Mouse (Mus musculus): ENCODE data around the gene Crk. TPM values are rescaled to one million over a fixed set of nuclear protein-coding genes. Genes with fewer than 3 reads are reported as not detected.
"Not testable (repeated sequence)": the region's sequence is repeated elsewhere in the genome, so short reads cannot be mapped to it uniquely, and the experiment has no call there.

Crk gene
- polyA plus RNA-seq, 1 experiment: 49.5 TPM

DNA sequence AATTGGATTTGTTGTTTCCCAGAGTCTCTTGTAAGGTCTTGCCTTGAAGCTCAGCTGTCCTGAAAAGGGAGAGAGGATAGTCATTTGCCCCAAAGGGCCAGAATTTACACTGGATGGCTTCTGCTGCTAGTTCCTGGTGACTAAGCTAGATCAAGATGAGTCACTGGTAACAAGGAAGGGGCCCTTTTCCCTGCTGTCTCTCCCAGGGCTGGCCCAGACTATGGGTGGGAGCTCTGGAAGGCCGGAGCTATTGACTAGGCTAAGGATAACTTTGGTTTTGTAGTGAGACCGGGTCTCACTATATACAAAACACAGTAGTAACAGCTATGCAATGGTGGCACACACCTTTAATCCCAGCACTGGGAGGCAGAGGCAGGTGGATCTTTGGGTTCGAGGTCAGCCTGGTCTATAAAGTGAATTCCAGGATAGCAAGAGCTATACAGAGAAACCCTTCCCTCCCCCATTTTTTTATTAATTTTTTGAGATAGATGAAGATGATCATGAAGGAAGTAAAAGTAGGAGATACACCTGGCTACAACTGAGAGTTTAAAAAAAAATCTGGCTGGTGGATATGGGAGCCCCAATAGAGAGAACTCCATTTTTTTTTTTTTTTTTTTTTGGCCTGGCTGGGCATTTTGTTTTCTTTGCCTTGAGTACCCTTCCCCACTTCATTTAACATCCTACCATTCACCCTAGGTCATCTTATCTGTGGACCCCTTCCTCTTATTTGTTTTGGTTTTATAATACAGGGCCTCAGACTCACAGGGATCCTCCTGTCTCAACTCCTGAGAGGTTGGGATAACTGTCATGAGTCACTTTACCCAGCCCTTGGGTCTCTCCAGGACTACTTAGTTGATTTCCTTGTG, 945 bp upstream of the Crk start:
- DNase-seq: no peak
- TF ChIP-seq CTCF (IDR thresholded peaks at IDR 0.05; ENCODE audit: insufficient read depth, low read length) (no peak), POLR2A (IDR thresholded peaks at IDR 0.05; ENCODE audit: borderline replicate concordance, extremely low read depth, low read depth, low read length) (no peak)
- peaks cover 9% of the 10 kb centered on the region for H3K4me1 ChIP-seq (ENCODE audit: control insufficient read depth, insufficient read depth, low read length)
- peak overlapping the region; percentile 76 for H3K4me3 ChIP-seq (replicated peaks; ENCODE audit: extremely low read depth, low read depth, low read length)
- 81% methylated on average over 3 of the region's 3 CpGs for WGBS

DNA sequence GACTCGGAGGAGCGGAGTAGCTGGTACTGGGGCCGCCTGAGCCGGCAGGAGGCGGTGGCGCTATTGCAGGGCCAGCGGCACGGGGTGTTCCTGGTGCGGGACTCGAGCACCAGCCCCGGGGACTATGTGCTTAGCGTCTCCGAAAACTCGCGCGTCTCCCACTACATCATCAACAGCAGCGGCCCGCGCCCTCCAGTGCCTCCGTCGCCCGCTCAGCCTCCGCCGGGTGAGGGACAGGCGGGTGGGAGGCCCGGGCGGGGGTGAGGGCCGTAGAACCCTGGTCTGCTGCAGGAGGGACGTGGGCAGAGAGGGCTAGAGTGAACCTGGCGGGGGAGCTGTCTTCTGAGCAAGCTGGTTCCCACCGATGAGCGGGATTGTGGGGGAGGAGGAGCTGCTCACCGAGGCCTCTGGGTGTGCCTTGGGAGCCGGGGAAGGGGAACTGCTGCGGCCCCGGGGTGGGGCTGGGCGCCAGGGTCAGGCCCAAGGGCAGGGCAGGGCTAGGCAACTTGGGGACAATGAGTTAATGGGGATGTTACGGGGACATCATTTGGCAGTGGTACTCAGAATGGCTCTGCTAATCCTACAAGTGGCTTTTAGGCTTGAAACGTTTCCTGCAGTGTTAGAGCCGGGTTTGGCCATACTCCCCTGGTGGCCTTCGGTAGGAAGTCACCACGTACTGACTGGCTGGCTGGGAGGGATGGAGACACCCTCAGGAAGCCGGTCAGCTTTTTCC, 546 bp downstream of the Crk start:
- TF ChIP-seq POLR2A (IDR thresholded peaks at IDR 0.05; ENCODE audit: borderline replicate concordance, extremely low read depth, low read depth, low read length) (0 out of 2 replicates have a peak, but pooled peaks have one; percentile 15), CTCF (IDR thresholded peaks at IDR 0.05; ENCODE audit: insufficient read depth, low read length) (peak; percentile 56)
- under 1% methylated on average over 43 of the region's 43 CpGs for WGBS
- Histone ChIP-seq H3K4me1 (ENCODE audit: control insufficient read depth, insufficient read depth, low read length) (peaks cover 9% of the 10 kb centered on the region), H3K4me3 (replicated peaks; ENCODE audit: extremely low read depth, low read depth, low read length) (peak overlapping the region; percentile 94)
- DNase-seq: peak; percentile 72

DNA sequence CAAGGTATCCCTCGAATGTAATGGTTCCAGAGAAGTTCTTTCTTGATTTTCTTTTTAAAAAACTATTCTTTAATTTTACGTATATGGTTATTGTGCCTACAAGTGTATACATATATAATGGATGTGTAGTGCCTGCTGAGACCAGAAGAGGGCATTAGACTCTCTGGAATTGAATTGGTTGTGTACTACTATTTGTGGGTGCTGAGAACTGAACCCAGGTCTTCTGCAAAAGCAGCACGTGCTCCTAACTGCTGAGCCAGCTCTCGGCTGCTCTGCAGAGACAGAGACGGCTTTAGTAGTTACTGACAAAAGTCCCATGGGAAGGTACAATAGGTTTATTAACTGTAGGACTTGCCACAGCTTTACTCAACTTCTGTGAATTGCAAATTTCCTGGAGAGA, 5.4 kb downstream of the Crk start:
- no peak for DNase-seq
- H3K4me3 ChIP-seq (replicated peaks; ENCODE audit: extremely low read depth, low read depth, low read length): no peak overlapping the region
- 95% methylated on average over 5 of the region's 5 CpGs for WGBS
- H3K4me1 ChIP-seq (ENCODE audit: control insufficient read depth, insufficient read depth, low read length): peaks cover 14% of the 10 kb centered on the region
- TF ChIP-seq CTCF (IDR thresholded peaks at IDR 0.05; ENCODE audit: insufficient read depth, low read length) (no peak), POLR2A (IDR thresholded peaks at IDR 0.05; ENCODE audit: borderline replicate concordance, extremely low read depth, low read depth, low read length) (no peak)

DNA sequence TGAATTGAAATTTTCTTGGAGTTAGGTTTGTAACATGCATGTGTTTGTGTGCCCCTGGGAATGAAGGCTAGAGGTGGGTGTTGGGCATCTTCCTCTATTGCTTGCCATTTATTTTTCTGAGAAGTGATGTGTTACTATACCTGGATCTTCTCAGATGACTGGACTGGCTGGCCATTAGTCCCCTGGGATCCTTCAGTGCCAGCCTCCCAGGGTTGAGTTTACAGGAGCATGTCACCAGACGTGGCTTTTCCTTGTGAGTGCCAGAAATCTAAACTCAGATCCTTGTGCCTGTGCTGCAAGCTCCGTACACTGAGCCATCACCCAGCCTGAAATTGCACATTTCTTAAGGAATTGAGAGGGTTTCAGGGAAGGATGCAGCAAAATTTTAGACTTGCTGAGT, 5.9 kb downstream of the Crk start:
- no peak overlapping the region for H3K4me3 ChIP-seq (replicated peaks; ENCODE audit: extremely low read depth, low read depth, low read length)
- 55% methylated on average over 2 of the region's 2 CpGs for WGBS
- no peak for DNase-seq
- peaks cover 14% of the 10 kb centered on the region for H3K4me1 ChIP-seq (ENCODE audit: control insufficient read depth, insufficient read depth, low read length)
- TF ChIP-seq CTCF (IDR thresholded peaks at IDR 0.05; ENCODE audit: insufficient read depth, low read length) (no peak), POLR2A (IDR thresholded peaks at IDR 0.05; ENCODE audit: borderline replicate concordance, extremely low read depth, low read depth, low read length) (no peak)

DNA sequence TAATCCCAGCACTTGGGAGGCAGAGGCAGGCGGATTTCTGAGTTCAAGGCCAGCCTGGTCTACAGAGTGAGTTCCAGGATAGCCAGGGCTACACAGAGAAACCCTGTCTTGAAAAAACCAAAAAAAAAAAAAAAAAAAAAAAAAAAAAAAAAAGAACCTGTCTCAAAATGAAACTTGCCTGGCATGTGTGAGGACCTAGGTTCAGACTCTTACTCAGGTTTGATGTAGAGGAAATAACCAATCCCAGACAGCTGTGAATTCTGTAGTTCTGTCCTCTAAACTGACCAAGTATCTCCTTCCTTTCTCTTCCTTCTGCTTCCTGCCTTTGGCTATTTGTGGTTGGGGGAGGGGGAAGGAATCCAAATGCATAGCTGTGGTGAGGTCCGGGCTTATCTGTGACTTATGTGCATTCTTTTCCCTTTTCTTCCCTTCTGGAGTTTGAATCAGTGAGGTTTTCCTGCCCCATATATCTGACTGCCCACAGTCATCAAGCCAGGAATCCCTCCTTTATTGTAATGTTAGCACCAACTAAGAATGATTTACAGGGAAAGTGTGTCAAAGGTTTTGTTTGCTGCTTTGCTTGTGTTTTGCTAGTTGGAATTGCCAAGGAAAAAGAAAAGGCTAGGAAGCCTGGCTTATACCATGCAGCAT, 8.4 kb downstream of the Crk start:
- no peak for DNase-seq
- WGBS: 48% methylated on average over 2 of the region's 2 CpGs
- TF ChIP-seq CTCF (IDR thresholded peaks at IDR 0.05; ENCODE audit: insufficient read depth, low read length) (no peak), POLR2A (IDR thresholded peaks at IDR 0.05; ENCODE audit: borderline replicate concordance, extremely low read depth, low read depth, low read length) (no peak)
- peaks cover 6% of the 10 kb centered on the region for H3K4me1 ChIP-seq (ENCODE audit: control insufficient read depth, insufficient read depth, low read length)
- no peak overlapping the region for H3K4me3 ChIP-seq (replicated peaks; ENCODE audit: extremely low read depth, low read depth, low read length)

DNA sequence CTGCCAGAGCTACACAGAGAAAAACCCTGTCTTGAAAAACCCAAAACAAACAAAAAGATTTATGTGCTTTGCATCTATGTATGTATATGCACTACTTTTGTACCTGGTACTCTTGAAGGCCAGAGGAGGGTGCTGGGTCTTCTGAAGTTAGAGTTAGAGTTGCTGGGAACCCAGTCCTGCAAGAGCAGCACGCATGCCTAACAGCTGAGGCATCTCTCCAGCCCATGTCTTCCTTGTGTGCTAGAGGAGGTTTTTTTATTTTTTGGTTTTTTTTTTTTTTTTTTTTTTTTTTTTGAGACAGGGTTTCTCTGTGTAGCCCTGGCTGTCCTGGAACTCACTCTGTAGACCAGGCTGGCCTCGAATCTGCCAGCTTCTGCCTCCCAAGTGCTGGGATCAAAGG, 9.1 kb downstream of the Crk start:
- no peak for DNase-seq
- whole genome bisulfite sequencing: 65% methylated on average over 2 of the region's 2 CpGs

DNA sequence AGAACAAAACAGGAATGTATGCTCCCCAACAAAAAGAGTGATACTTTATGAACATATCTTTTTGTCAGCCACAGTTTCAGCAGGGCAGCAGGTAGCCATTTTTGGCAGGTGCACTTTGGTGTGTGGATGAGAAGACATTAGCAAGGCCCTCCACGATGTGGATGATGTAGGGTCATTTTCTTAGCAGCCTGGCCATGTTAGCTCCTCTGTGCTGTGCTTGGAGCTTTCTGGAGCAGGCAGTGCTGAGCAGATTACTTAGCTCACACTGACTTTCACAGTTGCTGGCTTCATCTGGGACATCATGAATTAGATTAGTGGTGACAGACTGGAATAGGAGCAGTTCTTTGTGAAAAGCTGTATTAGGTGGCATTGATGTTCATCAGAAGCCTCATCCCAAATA, 10.9 kb downstream of the Crk start:
- WGBS: 62% methylated on average over 1 of the region's 1 CpGs
- no peak overlapping the region for H3K4me3 ChIP-seq (replicated peaks; ENCODE audit: extremely low read depth, low read depth, low read length)
- no peak for TF ChIP-seq POLR2A (IDR thresholded peaks at IDR 0.05; ENCODE audit: borderline replicate concordance, extremely low read depth, low read depth, low read length)
- no peak for TF ChIP-seq CTCF (IDR thresholded peaks at IDR 0.05; ENCODE audit: insufficient read depth, low read length)
- DNase-seq: no peak
- H3K4me1 ChIP-seq (ENCODE audit: control insufficient read depth, insufficient read depth, low read length): peaks cover 6% of the 10 kb centered on the region

More for the DNA sequence above, 9.1 kb downstream of the Crk start:
- H3K4me1 ChIP-seq (ENCODE audit: control insufficient read depth, insufficient read depth, low read length): peaks cover 6% of the 10 kb centered on the region
- no peak overlapping the region for H3K4me3 ChIP-seq (replicated peaks; ENCODE audit: extremely low read depth, low read depth, low read length)
- no peak for TF ChIP-seq CTCF (IDR thresholded peaks at IDR 0.05; ENCODE audit: insufficient read depth, low read length)
- no peak for TF ChIP-seq POLR2A (IDR thresholded peaks at IDR 0.05; ENCODE audit: borderline replicate concordance, extremely low read depth, low read depth, low read length)

DNA sequence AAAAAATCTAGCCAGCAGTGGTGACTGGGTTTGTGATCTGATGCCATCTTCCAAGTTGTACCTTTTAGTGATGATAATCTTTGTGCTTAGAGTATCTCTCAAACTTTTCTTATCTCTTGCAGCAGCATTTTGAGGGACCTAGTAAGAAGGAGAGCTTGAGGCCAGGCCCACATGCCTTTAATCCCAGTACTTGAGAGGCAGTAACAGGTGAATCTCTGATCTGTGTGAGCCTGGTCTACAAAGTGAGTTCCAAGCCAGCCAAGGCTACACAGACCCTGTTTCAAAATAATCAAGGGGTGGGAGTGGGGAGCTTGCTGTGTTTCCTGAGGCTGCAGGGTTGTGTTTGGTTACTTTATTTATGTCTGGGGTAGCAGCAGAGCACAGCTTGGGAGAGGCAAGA, 12.0 kb downstream of the Crk start:
- Histone ChIP-seq H3K4me3 (replicated peaks; ENCODE audit: extremely low read depth, low read depth, low read length) (no peak overlapping the region), H3K4me1 (ENCODE audit: control insufficient read depth, insufficient read depth, low read length) (peaks cover 4% of the 10 kb centered on the region)
- no peak for DNase-seq
- TF ChIP-seq CTCF (IDR thresholded peaks at IDR 0.05; ENCODE audit: insufficient read depth, low read length) (no peak), POLR2A (IDR thresholded peaks at IDR 0.05; ENCODE audit: borderline replicate concordance, extremely low read depth, low read depth, low read length) (no peak)

DNA sequence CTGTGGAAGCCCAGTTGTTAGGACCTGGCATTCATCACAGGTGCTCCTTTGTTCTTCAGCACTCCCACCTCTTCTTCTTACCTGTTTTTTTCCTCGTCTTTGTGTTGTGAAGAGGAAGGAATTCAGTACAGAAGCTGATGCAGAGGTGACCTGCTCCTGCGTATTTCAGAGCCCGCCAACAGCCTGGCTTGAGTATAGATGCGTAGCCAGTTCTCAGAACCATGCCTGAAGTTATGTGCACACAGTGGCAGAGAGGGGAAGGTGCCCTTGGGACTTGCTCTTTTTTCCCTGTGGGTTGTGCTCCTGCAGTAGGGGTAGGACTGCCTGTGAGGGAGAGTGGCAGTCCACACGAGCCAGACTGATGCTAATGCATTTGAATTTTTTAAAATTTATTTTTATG, 14.5 kb downstream of the Crk start:
- WGBS: 89% methylated on average over 5 of the region's 5 CpGs
- TF ChIP-seq CTCF (IDR thresholded peaks at IDR 0.05; ENCODE audit: insufficient read depth, low read length): no peak
- TF ChIP-seq POLR2A (IDR thresholded peaks at IDR 0.05; ENCODE audit: borderline replicate concordance, extremely low read depth, low read depth, low read length): no peak
- no peak overlapping the region for H3K4me3 ChIP-seq (replicated peaks; ENCODE audit: extremely low read depth, low read depth, low read length)

DNA sequence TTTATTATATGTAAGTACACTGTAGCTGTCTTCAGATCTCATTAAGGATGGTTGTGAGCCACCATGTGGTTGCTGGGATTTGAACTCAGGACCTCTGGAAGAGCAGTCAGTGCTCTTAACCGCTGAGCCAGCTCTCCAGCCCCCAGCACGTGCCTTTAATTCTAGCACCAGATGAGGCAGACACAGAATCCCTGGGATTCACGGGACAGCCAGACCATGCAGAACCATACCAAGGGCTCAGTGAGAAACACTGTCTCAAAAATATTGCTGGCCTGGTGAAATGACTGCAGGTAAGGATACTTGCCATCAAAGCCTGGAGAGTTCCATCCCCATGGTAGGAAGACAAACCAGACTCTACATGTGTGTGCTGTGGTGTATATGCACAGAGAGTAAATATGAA, 18.4 kb downstream of the Crk start:
- H3K4me3 ChIP-seq (replicated peaks; ENCODE audit: extremely low read depth, low read depth, low read length); DNase-seq: not testable (repeated sequence)
- 87% methylated on average over 3 of the region's 3 CpGs for WGBS

More for the DNA sequence above, 14.5 kb downstream of the Crk start:
- DNase-seq: no peak
- no peaks in the 10 kb centered on the region for H3K4me1 ChIP-seq (ENCODE audit: control insufficient read depth, insufficient read depth, low read length)

More for the DNA sequence above, 18.4 kb downstream of the Crk start:
- not testable (repeated sequence) for H3K4me1 ChIP-seq (ENCODE audit: control insufficient read depth, insufficient read depth, low read length)

All from lung, adult 2 months (tissue).